Mouse (Mus musculus): Measurements from ENCODE around the gene Ppp1r7. TPM values are rescaled to one million over a fixed set of nuclear protein-coding genes. Genes with fewer than 3 reads are reported as not detected.

Ppp1r7 gene
- polyA plus RNA-seq, 1 experiment from 2014 or later, result 61.1 TPM

- Histone ChIP-seq H3K27ac (ENCODE audit: low read length) (peak overlapping the region; percentile 46; the same call in 1 of the 2 replicates), H3K4me3 (replicated peaks; ENCODE audit: low read length) (peak overlapping the region; percentile 93), H3K9me3 (replicated peaks; ENCODE audit: control insufficient read depth, low read length) (no peaks in the 10 kb centered on the region), H3K4me2 (ENCODE audit: low read depth, low read length) (peak overlapping the region; percentile 78), H3K4me1 (ENCODE audit: control insufficient read depth, insufficient read depth, low read length) (peaks cover 13% of the 10 kb centered on the region), H3K36me3 (ENCODE audit: control insufficient read depth, insufficient read depth, low read length) (peaks cover 7% of the 10 kb centered on the region; the same call in 1 of the 2 replicates), H3K9ac (ENCODE audit: low read length) (peak overlapping the region; percentile 91), H3K27me3 (ENCODE audit: control insufficient read depth, insufficient read depth, low read length) (no peaks in the 10 kb centered on the region)
- peak; percentile 95 for ATAC-seq (ENCODE audit: insufficient read depth, low FRiP score)
- 0% methylated on average over 39 of the region's 39 CpGs for WGBS
Measured at GRCm38 (mm10) chr1:93343504-93344047, 922 bp downstream of the Ppp1r7 start.

DNA sequence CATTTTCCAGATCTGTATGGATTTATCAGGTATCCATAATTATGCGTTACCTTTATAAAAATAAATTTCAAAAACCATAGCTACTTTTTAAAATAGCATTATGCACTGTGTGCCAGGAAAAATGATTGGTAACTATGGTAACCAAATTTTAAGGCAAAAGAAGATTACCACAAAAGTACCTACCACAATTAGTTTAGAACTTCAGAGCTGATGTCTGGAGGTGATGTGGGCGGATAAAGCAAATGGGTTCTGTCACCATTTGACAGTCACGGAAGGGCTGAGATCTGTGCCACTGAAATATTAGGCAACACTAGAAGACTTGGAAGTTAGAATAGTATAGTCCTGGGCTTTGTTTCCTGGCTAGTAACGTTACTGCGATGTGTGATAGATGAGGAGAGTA lies 4.5 kb downstream of the Ppp1r7 start:
- Histone ChIP-seq H3K9me3 (replicated peaks; ENCODE audit: control insufficient read depth, low read length) (no peaks in the 10 kb centered on the region), H3K4me1 (ENCODE audit: control insufficient read depth, insufficient read depth, low read length) (peaks cover 6% of the 10 kb centered on the region), H3K9ac (ENCODE audit: low read length) (no peak overlapping the region), H3K36me3 (ENCODE audit: control insufficient read depth, insufficient read depth, low read length) (peaks cover 11% of the 10 kb centered on the region), H3K27ac (ENCODE audit: low read length) (no peak overlapping the region), H3K27me3 (ENCODE audit: control insufficient read depth, insufficient read depth, low read length) (no peaks in the 10 kb centered on the region), H3K4me2 (ENCODE audit: low read depth, low read length) (no peak overlapping the region), H3K4me3 (replicated peaks; ENCODE audit: low read length) (no peak overlapping the region)
- WGBS, result 88% methylated on average over 5 of the region's 5 CpGs
- no peak for ATAC-seq (ENCODE audit: insufficient read depth, low FRiP score)

GRCm38 (mm10) chr1:93349701-93350100 lies 7.0 kb downstream of the Ppp1r7 start:
- Histone ChIP-seq H3K27me3 (ENCODE audit: control insufficient read depth, insufficient read depth, low read length) (no peaks in the 10 kb centered on the region), H3K4me2 (ENCODE audit: low read depth, low read length) (no peak overlapping the region), H3K36me3 (ENCODE audit: control insufficient read depth, insufficient read depth, low read length) (peaks cover 19% of the 10 kb centered on the region), H3K9me3 (replicated peaks; ENCODE audit: control insufficient read depth, low read length) (no peaks in the 10 kb centered on the region), H3K27ac (ENCODE audit: low read length) (no peak overlapping the region), H3K4me1 (ENCODE audit: control insufficient read depth, insufficient read depth, low read length) (peaks cover under 1% of the 10 kb centered on the region), H3K4me3 (replicated peaks; ENCODE audit: low read length) (no peak overlapping the region), H3K9ac (ENCODE audit: low read length) (no peak overlapping the region)
- ATAC-seq (ENCODE audit: insufficient read depth, low FRiP score), result no peak
- 76% methylated on average over 4 of the region's 4 CpGs for WGBS

GRCm38 (mm10) chr1:93352724-93353123 lies 10.1 kb downstream of the Ppp1r7 start:
- H3K4me2 ChIP-seq (ENCODE audit: low read depth, low read length), result no peak overlapping the region
- no peak overlapping the region for H3K9ac ChIP-seq (ENCODE audit: low read length)
- H3K4me3 ChIP-seq (replicated peaks; ENCODE audit: low read length), result no peak overlapping the region
- H3K27me3 ChIP-seq (ENCODE audit: control insufficient read depth, insufficient read depth, low read length), result no peaks in the 10 kb centered on the region
- no peak for ATAC-seq (ENCODE audit: insufficient read depth, low FRiP score)
- no peaks in the 10 kb centered on the region for H3K9me3 ChIP-seq (replicated peaks; ENCODE audit: control insufficient read depth, low read length)
- peaks cover 29% of the 10 kb centered on the region for H3K36me3 ChIP-seq (ENCODE audit: control insufficient read depth, insufficient read depth, low read length)
- 86% methylated on average over 2 of the region's 2 CpGs for WGBS
- no peak overlapping the region for H3K27ac ChIP-seq (ENCODE audit: low read length)
- H3K4me1 ChIP-seq (ENCODE audit: control insufficient read depth, insufficient read depth, low read length), result no peaks in the 10 kb centered on the region

DNA sequence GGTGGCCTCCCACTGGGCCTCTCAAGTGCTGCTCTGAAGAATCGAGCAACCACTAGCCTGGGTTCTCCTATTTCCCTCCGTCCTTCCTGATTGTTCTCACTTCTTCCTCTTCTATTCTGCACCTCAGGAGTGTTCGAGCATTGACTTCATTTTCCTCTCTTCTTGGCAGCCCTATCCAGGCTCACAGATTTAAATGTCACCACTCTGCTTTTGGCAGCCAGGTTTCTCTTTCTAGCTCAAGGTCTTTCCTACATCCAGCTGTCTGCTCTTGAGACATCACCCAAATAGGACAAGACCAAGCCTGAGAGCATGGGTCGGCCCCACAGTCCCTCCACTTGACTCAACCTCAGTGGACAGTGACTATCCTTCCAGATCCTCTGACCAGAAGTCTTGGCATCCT lies 20.0 kb downstream of the Ppp1r7 start:
- H3K36me3 ChIP-seq (ENCODE audit: control insufficient read depth, insufficient read depth, low read length), result peaks cover 11% of the 10 kb centered on the region; the same call in 1 of the 2 replicates
- H3K4me3 ChIP-seq (replicated peaks; ENCODE audit: low read length), result no peak overlapping the region
- H3K9me3 ChIP-seq (replicated peaks; ENCODE audit: control insufficient read depth, low read length), result no peaks in the 10 kb centered on the region
- H3K27ac ChIP-seq (ENCODE audit: low read length), result no peak overlapping the region
- WGBS, result 78% methylated on average over 4 of the region's 4 CpGs
- no peak for ATAC-seq (ENCODE audit: insufficient read depth, low FRiP score)
- no peak overlapping the region for H3K4me2 ChIP-seq (ENCODE audit: low read depth, low read length)
- no peaks in the 10 kb centered on the region for H3K27me3 ChIP-seq (ENCODE audit: control insufficient read depth, insufficient read depth, low read length)
- no peak overlapping the region for H3K9ac ChIP-seq (ENCODE audit: low read length)
- no peaks in the 10 kb centered on the region for H3K4me1 ChIP-seq (ENCODE audit: control insufficient read depth, insufficient read depth, low read length)

GRCm38 (mm10) chr1:93365641-93366040 lies 23.0 kb downstream of the Ppp1r7 start:
- 92% methylated on average over 6 of the region's 6 CpGs for WGBS
- H3K9me3 ChIP-seq (replicated peaks; ENCODE audit: control insufficient read depth, low read length), result no peaks in the 10 kb centered on the region
- H3K4me3 ChIP-seq (replicated peaks; ENCODE audit: low read length), result no peak overlapping the region
- no peaks in the 10 kb centered on the region for H3K4me1 ChIP-seq (ENCODE audit: control insufficient read depth, insufficient read depth, low read length)
- no peaks in the 10 kb centered on the region for H3K27me3 ChIP-seq (ENCODE audit: control insufficient read depth, insufficient read depth, low read length)
- H3K4me2 ChIP-seq (ENCODE audit: low read depth, low read length), result no peak overlapping the region
- H3K9ac ChIP-seq (ENCODE audit: low read length), result no peak overlapping the region
- ATAC-seq (ENCODE audit: insufficient read depth, low FRiP score), result no peak
- peaks cover 11% of the 10 kb centered on the region; the same call in 1 of the 2 replicates for H3K36me3 ChIP-seq (ENCODE audit: control insufficient read depth, insufficient read depth, low read length)
- no peak overlapping the region for H3K27ac ChIP-seq (ENCODE audit: low read length)

- Histone ChIP-seq H3K9me3 (replicated peaks; ENCODE audit: control insufficient read depth, low read length) (no peaks in the 10 kb centered on the region), H3K27me3 (ENCODE audit: control insufficient read depth, insufficient read depth, low read length) (no peaks in the 10 kb centered on the region), H3K9ac (ENCODE audit: low read length) (no peak within 1 kb of the TSS), H3K4me1 (ENCODE audit: control insufficient read depth, insufficient read depth, low read length) (peaks cover 4% of the 10 kb centered on the region; the same call in 1 of the 2 replicates), H3K36me3 (ENCODE audit: control insufficient read depth, insufficient read depth, low read length) (no peaks in the 10 kb centered on the region), H3K4me2 (ENCODE audit: low read depth, low read length) (peak within 1 kb of the TSS; percentile 16; the same call in 1 of the 2 replicates), H3K27ac (ENCODE audit: low read length) (no peak within 1 kb of the TSS), H3K4me3 (replicated peaks; ENCODE audit: low read length) (peak within 1 kb of the TSS; percentile 10; the same call in 1 of the 2 replicates)
- WGBS, result 55% methylated on average over 4 of the region's 4 CpGs
- ATAC-seq (ENCODE audit: insufficient read depth, low FRiP score), result peak; percentile 86; the same call in 1 of the 2 replicates
Measured at GRCm38 (mm10) chr1:93373665-93374064, 31.0 kb downstream of the Ppp1r7 start, which contains the start of gene Ano7. Gene Ano7, plus strand, starts transcription at chr1:93373930.

DNA sequence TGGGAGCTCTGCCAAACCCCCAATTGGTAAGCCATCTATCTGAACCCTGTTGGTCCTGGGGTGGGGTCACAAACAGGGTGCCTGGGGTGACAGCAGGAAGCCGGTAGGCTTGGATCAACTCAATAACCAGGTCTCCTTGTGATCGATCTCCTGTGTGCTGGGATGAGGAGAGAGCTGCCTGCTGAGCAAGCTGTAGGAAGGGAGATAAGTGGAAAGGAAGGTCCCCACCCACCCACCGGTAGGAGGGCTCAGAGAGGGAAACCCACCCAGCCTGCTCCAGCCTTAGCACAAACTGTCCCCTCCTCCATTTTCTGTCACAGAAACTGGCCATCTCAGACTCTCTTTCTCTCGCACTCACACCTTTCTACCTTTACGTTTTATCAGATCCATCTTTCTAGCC lies 34.7 kb downstream of the Ppp1r7 start:
- H3K27me3 ChIP-seq (ENCODE audit: control insufficient read depth, insufficient read depth, low read length), result no peaks in the 10 kb centered on the region
- H3K4me1 ChIP-seq (ENCODE audit: control insufficient read depth, insufficient read depth, low read length), result peaks cover 4% of the 10 kb centered on the region; the same call in 1 of the 2 replicates
- H3K4me3 ChIP-seq (replicated peaks; ENCODE audit: low read length), result no peak overlapping the region
- WGBS, result 53% methylated on average over 5 of the region's 5 CpGs
- no peaks in the 10 kb centered on the region for H3K36me3 ChIP-seq (ENCODE audit: control insufficient read depth, insufficient read depth, low read length)
- H3K4me2 ChIP-seq (ENCODE audit: low read depth, low read length), result no peak overlapping the region
- no peak overlapping the region for H3K9ac ChIP-seq (ENCODE audit: low read length)
- ATAC-seq (ENCODE audit: insufficient read depth, low FRiP score), result no peak
- no peaks in the 10 kb centered on the region for H3K9me3 ChIP-seq (replicated peaks; ENCODE audit: control insufficient read depth, low read length)
- no peak overlapping the region for H3K27ac ChIP-seq (ENCODE audit: low read length)

DNA sequence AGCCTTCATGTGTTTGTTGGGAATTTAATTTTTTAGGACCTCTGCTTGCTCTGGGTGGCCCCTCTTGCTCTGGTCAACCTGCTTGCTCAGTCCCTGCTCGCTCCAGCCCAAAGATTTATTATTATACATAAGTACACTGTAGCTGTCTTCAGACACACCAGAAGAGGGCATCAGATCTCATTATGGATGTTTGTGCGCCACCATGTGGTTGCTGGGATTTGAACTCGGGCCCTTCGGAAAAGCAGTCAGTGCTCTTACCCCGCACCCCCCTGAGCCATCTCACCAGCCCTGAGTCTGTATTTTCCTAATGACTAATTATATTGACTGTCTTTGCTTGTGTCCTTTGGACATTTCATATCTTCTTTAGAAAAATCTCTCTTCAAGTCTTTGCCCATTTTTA lies 36.5 kb downstream of the Ppp1r7 start:
- H3K4me3 ChIP-seq (replicated peaks; ENCODE audit: low read length), result no peak overlapping the region
- H3K9ac ChIP-seq (ENCODE audit: low read length), result no peak overlapping the region
- H3K4me1 ChIP-seq (ENCODE audit: control insufficient read depth, insufficient read depth, low read length), result no peaks in the 10 kb centered on the region
- ATAC-seq (ENCODE audit: insufficient read depth, low FRiP score), result no peak
- no peaks in the 10 kb centered on the region for H3K9me3 ChIP-seq (replicated peaks; ENCODE audit: control insufficient read depth, low read length)
- WGBS, result 81% methylated on average over 5 of the region's 5 CpGs
- H3K4me2 ChIP-seq (ENCODE audit: low read depth, low read length), result no peak overlapping the region
- no peaks in the 10 kb centered on the region for H3K36me3 ChIP-seq (ENCODE audit: control insufficient read depth, insufficient read depth, low read length)
- no peaks in the 10 kb centered on the region for H3K27me3 ChIP-seq (ENCODE audit: control insufficient read depth, insufficient read depth, low read length)
- no peak overlapping the region for H3K27ac ChIP-seq (ENCODE audit: low read length)

Data from stomach, embryonic 16.5 days (tissue).